Mouse (Mus musculus) heart, postnatal 0 days (tissue): ENCODE data around the gene Nr6a1.

ENCODE experiments used
- CTCF ChIP-seq: IDR thresholded peaks from 2 replicates; pipeline ENCODE4 v1.5.1; 2016; ENCODE audit warnings: antibody characterized with exemption, control low read depth, low read depth
- EP300 ChIP-seq: IDR thresholded peaks from 2 replicates; pipeline ENCODE4 v1.6.1; 2016; ENCODE audit warnings: antibody characterized with exemption, low read depth

- TF ChIP-seq CTCF, result no peak
- TF ChIP-seq EP300, result no peak
Measured at GRCm38 (mm10) chr2:38835489-38835888, 92.0 kb downstream of the Nr6a1 start.
